Mouse (Mus musculus): ENCODE data around the gene Gpr37. TPM values are rescaled to one million over a fixed set of nuclear protein-coding genes. Genes with fewer than 3 reads are reported as not detected.
A peak's percentile ranks its signal among the peaks of the same experiment; 100 is the strongest.

The Gpr37 gene
- 2.9 and 3.7 TPM in 2 replicates for polyA plus RNA-seq (2015; fragmentation: Nextera tagmentation; extraction: Ambion mirVana)

DNA sequence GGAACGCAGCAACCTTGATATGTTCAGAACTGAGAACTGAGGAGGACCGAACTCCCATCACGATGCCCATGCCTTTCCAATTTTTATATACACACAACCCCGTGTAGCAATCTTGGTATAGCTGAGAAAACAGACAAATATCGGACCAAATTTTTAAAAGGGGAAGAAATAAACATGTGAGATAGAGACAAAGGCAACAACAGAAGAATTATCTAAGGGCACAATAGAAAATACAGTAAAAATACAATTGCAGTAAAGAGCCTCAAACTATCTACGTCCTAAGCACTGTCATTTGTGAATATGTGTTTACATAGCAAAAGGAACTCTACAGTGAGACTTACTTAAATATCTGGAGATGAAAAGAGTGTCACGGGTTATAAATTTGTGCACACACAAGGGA lies at the start of gene Gpr37:
TSS of gene Gpr37 (minus strand) at position 101 of the 400 bp plus-strand sequence.
- peak within 1 kb of the TSS; percentile 55 for H3K9ac ChIP-seq (ENCODE audit: low read length)
- ATAC-seq (ENCODE audit: insufficient read depth, low FRiP score) = no peak
- 33% methylated on average over 7 of the region's 7 CpGs for WGBS
- peak within 1 kb of the TSS; percentile 48 for H3K4me3 ChIP-seq (replicated peaks; ENCODE audit: low read length)
- peak within 1 kb of the TSS; percentile 93 for H3K4me2 ChIP-seq (ENCODE audit: low read depth, low read length)
- peaks cover 5% of the 10 kb centered on the region; the same call in 1 of the 2 replicates for H3K27me3 ChIP-seq (ENCODE audit: control insufficient read depth, insufficient read depth, low read length)
- no peaks in the 10 kb centered on the region for H3K9me3 ChIP-seq (replicated peaks; ENCODE audit: control insufficient read depth, low read length)
- H3K4me1 ChIP-seq (ENCODE audit: control insufficient read depth, insufficient read depth, low read length) = peaks cover 9% of the 10 kb centered on the region; the same call in 1 of the 2 replicates
- H3K27ac ChIP-seq (ENCODE audit: low read length) = peak within 1 kb of the TSS; percentile 62
- H3K36me3 ChIP-seq (ENCODE audit: control insufficient read depth, insufficient read depth, low read length) = no peaks in the 10 kb centered on the region

DNA sequence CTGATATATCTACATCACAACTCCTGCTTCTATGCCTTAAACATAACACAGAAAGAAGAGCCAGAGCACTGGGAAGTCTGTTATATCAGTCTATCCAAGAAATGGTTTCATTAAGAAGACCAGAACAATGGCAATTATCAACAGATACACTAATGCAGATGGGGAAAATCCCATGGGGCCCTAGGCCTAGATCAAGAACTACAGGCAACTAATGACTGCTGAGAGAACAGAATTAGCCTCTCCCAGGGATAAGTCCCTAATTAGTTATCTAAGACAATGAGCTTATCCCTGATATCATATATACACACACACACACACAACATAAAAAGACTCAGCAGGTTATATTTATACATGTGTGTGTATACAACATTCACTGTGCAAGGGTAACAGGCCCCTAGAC lies 46.0 kb upstream of the Gpr37 start:
- H3K4me2 ChIP-seq (ENCODE audit: low read depth, low read length) = no peak overlapping the region
- no peak overlapping the region for H3K27ac ChIP-seq (ENCODE audit: low read length)
- no peaks in the 10 kb centered on the region for H3K9me3 ChIP-seq (replicated peaks; ENCODE audit: control insufficient read depth, low read length)
- H3K36me3 ChIP-seq (ENCODE audit: control insufficient read depth, insufficient read depth, low read length) = no peaks in the 10 kb centered on the region
- ATAC-seq (ENCODE audit: insufficient read depth, low FRiP score) = no peak
- H3K9ac ChIP-seq (ENCODE audit: low read length) = no peak overlapping the region
- no peaks in the 10 kb centered on the region for H3K27me3 ChIP-seq (ENCODE audit: control insufficient read depth, insufficient read depth, low read length)
- no peak overlapping the region for H3K4me3 ChIP-seq (replicated peaks; ENCODE audit: low read length)
- no peaks in the 10 kb centered on the region for H3K4me1 ChIP-seq (ENCODE audit: control insufficient read depth, insufficient read depth, low read length)

DNA sequence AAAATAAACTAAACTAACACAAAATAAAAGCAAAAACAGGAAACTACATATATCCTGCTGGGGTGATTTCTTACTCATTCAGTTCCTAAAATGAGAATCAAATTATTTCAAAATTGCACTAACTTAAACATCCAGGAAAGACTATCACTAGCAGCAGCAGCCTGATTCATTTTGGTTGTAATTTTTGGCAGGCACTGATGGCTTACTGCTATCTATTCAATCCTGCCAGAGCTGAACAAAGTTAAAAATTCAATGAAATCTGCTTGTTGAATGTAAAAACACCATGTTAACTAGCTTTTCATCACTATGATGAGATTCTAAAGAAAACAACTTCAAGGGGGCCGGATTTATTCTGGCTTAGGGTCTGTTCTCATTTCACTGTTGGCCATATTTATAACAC lies 36.0 kb upstream of the Gpr37 start:
- Histone ChIP-seq H3K9me3 (replicated peaks; ENCODE audit: control insufficient read depth, low read length) (no peaks in the 10 kb centered on the region), H3K27ac (ENCODE audit: low read length) (no peak overlapping the region), H3K9ac (ENCODE audit: low read length) (no peak overlapping the region), H3K27me3 (ENCODE audit: control insufficient read depth, insufficient read depth, low read length) (no peaks in the 10 kb centered on the region), H3K4me2 (ENCODE audit: low read depth, low read length) (no peak overlapping the region), H3K4me3 (replicated peaks; ENCODE audit: low read length) (no peak overlapping the region), H3K4me1 (ENCODE audit: control insufficient read depth, insufficient read depth, low read length) (no peaks in the 10 kb centered on the region), H3K36me3 (ENCODE audit: control insufficient read depth, insufficient read depth, low read length) (no peaks in the 10 kb centered on the region)
- ATAC-seq (ENCODE audit: insufficient read depth, low FRiP score) = no peak
- 73% methylated on average over 1 of the region's 1 CpGs for WGBS

DNA sequence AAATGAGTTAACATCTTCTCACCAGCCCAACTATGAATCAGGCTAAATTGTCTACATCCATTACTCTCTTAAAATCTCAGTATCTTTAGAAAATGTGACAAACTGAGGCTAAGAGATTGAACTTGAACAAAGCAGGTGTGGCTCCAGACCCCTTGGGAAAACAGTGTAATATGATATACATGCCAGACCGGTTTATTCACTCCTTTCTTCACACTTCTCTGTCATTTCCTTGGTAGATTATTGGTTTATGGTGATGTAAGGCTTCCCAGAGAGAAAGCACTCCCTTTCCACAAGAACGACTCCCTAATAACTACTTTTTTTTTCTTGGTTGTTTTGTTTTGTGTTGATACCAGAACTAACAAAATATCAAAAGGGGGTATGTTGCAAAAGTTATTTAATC lies 20.1 kb upstream of the Gpr37 start:
- no peak overlapping the region for H3K4me2 ChIP-seq (ENCODE audit: low read depth, low read length)
- ATAC-seq (ENCODE audit: insufficient read depth, low FRiP score) = peak; percentile 82; the same call in 1 of the 2 replicates
- no peak overlapping the region for H3K4me3 ChIP-seq (replicated peaks; ENCODE audit: low read length)
- H3K9me3 ChIP-seq (replicated peaks; ENCODE audit: control insufficient read depth, low read length) = no peaks in the 10 kb centered on the region
- H3K27ac ChIP-seq (ENCODE audit: low read length) = peak overlapping the region; percentile 18; the same call in 1 of the 2 replicates
- no peak overlapping the region for H3K9ac ChIP-seq (ENCODE audit: low read length)
- 21% methylated on average over 2 of the region's 2 CpGs for WGBS
- H3K36me3 ChIP-seq (ENCODE audit: control insufficient read depth, insufficient read depth, low read length) = no peaks in the 10 kb centered on the region
- H3K4me1 ChIP-seq (ENCODE audit: control insufficient read depth, insufficient read depth, low read length) = no peaks in the 10 kb centered on the region
- no peaks in the 10 kb centered on the region for H3K27me3 ChIP-seq (ENCODE audit: control insufficient read depth, insufficient read depth, low read length)

DNA sequence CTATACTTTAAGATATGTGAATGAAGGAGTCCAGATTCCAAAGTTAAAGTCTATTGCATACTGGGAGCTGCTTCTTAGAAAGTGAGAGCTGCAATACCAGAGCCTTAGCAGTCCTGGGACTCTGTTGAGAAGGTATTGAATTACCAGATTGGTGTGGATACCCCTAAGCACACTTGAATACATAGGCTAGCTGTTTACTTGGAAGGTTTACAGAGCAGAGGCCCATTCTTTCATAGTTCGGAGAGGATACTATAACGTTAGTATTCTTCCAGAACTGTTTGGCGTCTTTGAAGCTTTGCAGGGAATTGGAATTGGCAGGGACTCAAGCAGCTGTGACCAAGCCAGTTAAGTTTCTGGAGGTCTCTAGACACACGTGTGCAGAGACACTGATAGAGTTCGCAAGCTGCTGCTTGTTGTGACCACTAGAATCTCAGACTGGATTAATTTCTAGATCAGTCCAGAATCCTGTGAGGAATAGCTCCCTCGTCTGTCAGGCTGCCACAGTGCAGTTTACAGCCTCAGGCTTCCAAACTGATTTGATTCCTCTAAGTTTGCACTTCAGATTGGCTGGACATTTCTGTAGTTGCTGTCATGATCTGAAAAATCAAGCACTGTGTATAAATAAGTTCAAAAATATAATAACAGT lies 18.8 kb upstream of the Gpr37 start:
- H3K9me3 ChIP-seq (replicated peaks; ENCODE audit: control insufficient read depth, low read length) = no peaks in the 10 kb centered on the region
- peak; percentile 53; the same call in 1 of the 2 replicates for ATAC-seq (ENCODE audit: insufficient read depth, low FRiP score)
- no peak overlapping the region for H3K27ac ChIP-seq (ENCODE audit: low read length)
- H3K4me2 ChIP-seq (ENCODE audit: low read depth, low read length) = no peak overlapping the region
- H3K27me3 ChIP-seq (ENCODE audit: control insufficient read depth, insufficient read depth, low read length) = no peaks in the 10 kb centered on the region
- WGBS = 17% methylated on average over 6 of the region's 6 CpGs
- no peaks in the 10 kb centered on the region for H3K36me3 ChIP-seq (ENCODE audit: control insufficient read depth, insufficient read depth, low read length)
- H3K4me1 ChIP-seq (ENCODE audit: control insufficient read depth, insufficient read depth, low read length) = no peaks in the 10 kb centered on the region
- no peak overlapping the region for H3K9ac ChIP-seq (ENCODE audit: low read length)
- no peak overlapping the region for H3K4me3 ChIP-seq (replicated peaks; ENCODE audit: low read length)

DNA sequence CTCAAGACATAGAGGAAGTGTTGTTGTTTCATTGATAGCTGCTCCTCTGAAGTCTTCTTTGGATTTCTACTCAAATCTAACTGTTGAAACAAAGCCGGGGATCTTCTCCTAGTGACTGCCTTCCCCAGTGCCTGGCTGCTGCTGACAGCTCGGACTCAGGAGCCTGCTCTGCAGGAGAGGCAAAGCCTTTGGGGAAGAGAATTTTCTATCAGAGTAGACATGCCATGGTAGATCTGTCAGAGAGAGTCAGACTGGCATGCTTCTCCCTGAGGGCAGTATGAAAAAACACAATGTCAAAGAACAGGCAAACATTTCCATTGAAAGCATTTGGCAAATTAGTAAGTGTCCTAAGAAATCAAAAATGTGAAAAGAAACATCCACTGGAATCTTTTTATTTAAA lies 9.4 kb upstream of the Gpr37 start:
- Histone ChIP-seq H3K27ac (ENCODE audit: low read length) (no peak overlapping the region), H3K9me3 (replicated peaks; ENCODE audit: control insufficient read depth, low read length) (no peaks in the 10 kb centered on the region), H3K4me1 (ENCODE audit: control insufficient read depth, insufficient read depth, low read length) (no peaks in the 10 kb centered on the region), H3K4me3 (replicated peaks; ENCODE audit: low read length) (no peak overlapping the region), H3K36me3 (ENCODE audit: control insufficient read depth, insufficient read depth, low read length) (no peaks in the 10 kb centered on the region), H3K4me2 (ENCODE audit: low read depth, low read length) (no peak overlapping the region), H3K9ac (ENCODE audit: low read length) (no peak overlapping the region), H3K27me3 (ENCODE audit: control insufficient read depth, insufficient read depth, low read length) (no peaks in the 10 kb centered on the region)
- WGBS = 38% methylated on average over 2 of the region's 2 CpGs
- no peak for ATAC-seq (ENCODE audit: insufficient read depth, low FRiP score)

DNA sequence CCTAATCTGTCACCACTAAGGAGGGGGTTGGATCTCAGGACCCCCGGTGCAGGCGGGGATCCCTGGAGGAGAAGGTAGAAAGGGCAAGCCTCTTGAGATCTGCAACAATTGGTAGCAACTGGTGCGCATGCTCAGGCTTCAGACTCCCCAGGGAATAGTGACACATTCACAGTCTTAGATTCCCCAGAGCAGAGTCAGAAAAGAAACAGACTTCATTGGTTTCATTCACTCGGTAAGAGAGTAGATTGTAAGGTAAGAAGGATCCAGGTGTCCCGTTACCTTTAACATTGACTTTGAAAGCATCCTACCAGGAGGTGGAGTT lies 284 bp downstream of the Gpr37 start:
- 2% methylated on average over 5 of the region's 5 CpGs for WGBS
- H3K9me3 ChIP-seq (replicated peaks; ENCODE audit: control insufficient read depth, low read length) = no peaks in the 10 kb centered on the region
- H3K27me3 ChIP-seq (ENCODE audit: control insufficient read depth, insufficient read depth, low read length) = peaks cover 5% of the 10 kb centered on the region; the same call in 1 of the 2 replicates
- H3K9ac ChIP-seq (ENCODE audit: low read length) = peak overlapping the region; percentile 55
- peak overlapping the region; percentile 93 for H3K4me2 ChIP-seq (ENCODE audit: low read depth, low read length)
- no peaks in the 10 kb centered on the region for H3K36me3 ChIP-seq (ENCODE audit: control insufficient read depth, insufficient read depth, low read length)
- ATAC-seq (ENCODE audit: insufficient read depth, low FRiP score) = peak; percentile 38; the same call in 1 of the 2 replicates
- H3K4me3 ChIP-seq (replicated peaks; ENCODE audit: low read length) = peak overlapping the region; percentile 48
- peak overlapping the region; percentile 62; the same call in 1 of the 2 replicates for H3K27ac ChIP-seq (ENCODE audit: low read length)
- peaks cover 9% of the 10 kb centered on the region; the same call in 1 of the 2 replicates for H3K4me1 ChIP-seq (ENCODE audit: control insufficient read depth, insufficient read depth, low read length)

DNA sequence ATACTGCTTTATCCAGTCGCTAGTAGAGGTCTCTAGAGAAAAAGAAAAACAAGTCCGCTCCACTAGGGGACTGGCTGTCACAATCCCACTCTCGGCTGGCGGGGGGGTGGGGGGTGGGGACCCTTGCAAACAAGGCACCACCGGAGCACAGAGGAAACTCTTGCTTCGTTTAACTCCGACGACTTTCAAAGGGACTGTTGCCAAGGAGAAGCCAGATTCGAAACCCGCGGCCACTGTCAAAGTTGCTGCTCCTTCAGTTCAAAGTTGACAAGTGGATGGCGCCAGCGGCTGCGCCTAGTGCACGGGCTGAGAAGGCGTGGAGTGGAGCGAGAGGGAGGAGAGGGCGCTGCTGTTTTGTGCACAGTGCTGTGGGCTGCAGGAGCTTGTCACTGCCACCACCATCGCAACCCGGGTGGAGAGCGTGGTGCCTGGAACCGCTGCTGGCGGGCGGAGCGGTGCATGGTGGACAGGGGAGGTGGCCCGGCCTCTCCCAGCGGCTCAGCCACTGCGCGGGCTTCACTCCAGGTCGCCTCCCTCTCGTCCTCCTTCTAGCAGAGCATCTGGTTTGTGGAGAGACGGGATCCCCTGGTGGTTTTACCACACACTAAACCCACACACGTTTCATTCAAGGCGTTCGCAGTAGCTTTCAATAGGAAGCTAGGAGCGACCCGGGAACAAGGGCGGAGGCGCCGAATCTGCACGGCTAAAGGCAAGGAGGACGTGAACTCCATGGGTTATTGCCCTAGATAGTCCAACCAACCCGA lies 827 bp downstream of the Gpr37 start:
- peak overlapping the region; percentile 55 for H3K9ac ChIP-seq (ENCODE audit: low read length)
- peak; percentile 82 for ATAC-seq (ENCODE audit: insufficient read depth, low FRiP score)
- under 1% methylated on average over 43 of the region's 43 CpGs for WGBS
- no peaks in the 10 kb centered on the region for H3K9me3 ChIP-seq (replicated peaks; ENCODE audit: control insufficient read depth, low read length)
- peak overlapping the region; percentile 48 for H3K4me3 ChIP-seq (replicated peaks; ENCODE audit: low read length)
- no peaks in the 10 kb centered on the region for H3K36me3 ChIP-seq (ENCODE audit: control insufficient read depth, insufficient read depth, low read length)
- peak overlapping the region; percentile 62 for H3K27ac ChIP-seq (ENCODE audit: low read length)
- H3K4me2 ChIP-seq (ENCODE audit: low read depth, low read length) = peak overlapping the region; percentile 93
- H3K4me1 ChIP-seq (ENCODE audit: control insufficient read depth, insufficient read depth, low read length) = peaks cover 9% of the 10 kb centered on the region; the same call in 1 of the 2 replicates
- peaks cover 5% of the 10 kb centered on the region; the same call in 1 of the 2 replicates for H3K27me3 ChIP-seq (ENCODE audit: control insufficient read depth, insufficient read depth, low read length)

DNA sequence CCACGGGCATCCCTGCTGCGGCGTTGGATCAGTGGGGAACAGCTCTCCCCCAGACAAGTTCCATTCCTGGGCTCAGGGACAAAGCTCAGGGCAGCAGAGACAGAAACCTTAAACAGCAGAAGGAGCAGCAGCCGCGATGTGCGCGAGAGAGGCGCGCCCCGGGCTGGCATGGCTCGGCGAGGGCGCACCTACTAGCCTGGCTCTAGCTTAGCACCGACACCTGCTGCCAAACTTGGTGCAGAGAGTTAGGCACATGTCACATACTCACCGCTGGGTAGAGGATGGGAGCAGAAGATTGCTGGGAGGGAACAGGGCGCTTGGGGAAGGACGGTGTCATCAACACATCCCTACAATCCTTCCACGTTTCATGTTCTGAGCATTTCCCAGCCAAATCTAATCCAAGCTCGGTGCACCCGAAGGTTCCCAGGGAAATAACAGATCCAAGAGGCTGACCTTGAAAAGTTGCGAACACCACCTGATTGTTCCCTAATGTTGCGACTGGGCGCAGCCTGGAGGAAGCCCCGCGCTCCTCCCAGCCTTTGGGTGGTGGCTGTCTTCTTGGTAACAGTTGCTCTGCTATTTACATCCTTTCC lies 1.5 kb downstream of the Gpr37 start:
- peak; percentile 27 for ATAC-seq (ENCODE audit: insufficient read depth, low FRiP score)
- peak overlapping the region; percentile 55 for H3K9ac ChIP-seq (ENCODE audit: low read length)

More for the DNA sequence above, 1.5 kb downstream of the Gpr37 start:
- WGBS = under 1% methylated on average over 25 of the region's 25 CpGs
- Histone ChIP-seq H3K27ac (ENCODE audit: low read length) (no peak overlapping the region; the same call in 1 of the 2 replicates), H3K4me1 (ENCODE audit: control insufficient read depth, insufficient read depth, low read length) (peaks cover 9% of the 10 kb centered on the region; the same call in 1 of the 2 replicates), H3K36me3 (ENCODE audit: control insufficient read depth, insufficient read depth, low read length) (no peaks in the 10 kb centered on the region), H3K4me2 (ENCODE audit: low read depth, low read length) (peak overlapping the region; percentile 93), H3K4me3 (replicated peaks; ENCODE audit: low read length) (peak overlapping the region; percentile 48), H3K27me3 (ENCODE audit: control insufficient read depth, insufficient read depth, low read length) (peaks cover 5% of the 10 kb centered on the region; the same call in 1 of the 2 replicates), H3K9me3 (replicated peaks; ENCODE audit: control insufficient read depth, low read length) (no peaks in the 10 kb centered on the region)

Measured in stomach, embryonic 16.5 days (tissue).